Mouse (Mus musculus) E14TG2a.4 (cell line): ENCODE measurements around the gene Tor1aip1.
A peak's percentile ranks its signal among the peaks of the same experiment; 100 is the strongest.

Experiments used
- H3K27me3 ChIP-seq: 2 replicates; pipeline ENCODE4 v1.6.1; 2014; ENCODE audit warnings: low read length, control low read depth; ENCODE audit not compliant: insufficient read depth
- H3K36me3 ChIP-seq: 2 replicates; pipeline ENCODE4 v1.6.1; 2014; ENCODE audit warnings: low read length, control low read depth; ENCODE audit not compliant: insufficient read depth
- H3K4me1 ChIP-seq: replicated peaks from 2 replicates; pipeline ENCODE4 v1.6.1; 2014; ENCODE audit warnings: low read depth, low read length, control low read depth
- H3K4me3 ChIP-seq: replicated peaks from 2 replicates; pipeline ENCODE4 v1.5.1; 2014; ENCODE audit warnings: mild to moderate bottlenecking, low read length
- H3K9me3 ChIP-seq: 2 replicates; pipeline ENCODE4 v1.6.1; 2014; ENCODE audit warnings: low read length, control low read depth
- CTCF ChIP-seq: conservative IDR thresholded peaks from 2 replicates; pipeline ENCODE4 v1.5.1; 2014; ENCODE audit warnings: low read length
- NANOG ChIP-seq: IDR thresholded peaks from 2 replicates; pipeline ENCODE4 v1.6.1; 2014; ENCODE audit warnings: borderline replicate concordance, low read length, mixed read lengths
- POU5F1 ChIP-seq: IDR thresholded peaks from 2 replicates; pipeline ENCODE4 v1.6.1; 2014; ENCODE audit warnings: low read length, borderline replicate concordance

Gene Tor1aip1

GRCm38 (mm10) chr1:155990391-155990790 lies 45.9 kb downstream of the Tor1aip1 start:
- H3K4me3 ChIP-seq = no peak overlapping the region
- no peaks in the 10 kb centered on the region for H3K4me1 ChIP-seq
- no peaks in the 10 kb centered on the region for H3K9me3 ChIP-seq
- no peaks in the 10 kb centered on the region for H3K36me3 ChIP-seq
- no peaks in the 10 kb centered on the region for H3K27me3 ChIP-seq
- no peak for TF ChIP-seq NANOG
- no peak for TF ChIP-seq CTCF
- TF ChIP-seq POU5F1 = no peak

GRCm38 (mm10) chr1:155989387-155989786 lies 46.9 kb downstream of the Tor1aip1 start:
- no peaks in the 10 kb centered on the region for H3K36me3 ChIP-seq
- H3K4me3 ChIP-seq = no peak overlapping the region

GRCm38 (mm10) chr1:155987625-155988024 lies 48.7 kb downstream of the Tor1aip1 start:
- H3K4me1 ChIP-seq = peaks cover 5% of the 10 kb centered on the region; the same call in 1 of the 2 replicates
- no peaks in the 10 kb centered on the region for H3K9me3 ChIP-seq
- H3K27me3 ChIP-seq = no peaks in the 10 kb centered on the region
- H3K4me3 ChIP-seq = no peak overlapping the region
- no peaks in the 10 kb centered on the region for H3K36me3 ChIP-seq
- no peak for TF ChIP-seq POU5F1
- TF ChIP-seq NANOG = no peak
- no peak for TF ChIP-seq CTCF

More at GRCm38 (mm10) chr1:155989387-155989786, 46.9 kb downstream of the Tor1aip1 start:
- no peaks in the 10 kb centered on the region for H3K4me1 ChIP-seq
- no peak for TF ChIP-seq CTCF
- TF ChIP-seq POU5F1 = no peak
- TF ChIP-seq NANOG = no peak
- H3K9me3 ChIP-seq = no peaks in the 10 kb centered on the region
- no peaks in the 10 kb centered on the region for H3K27me3 ChIP-seq

- Histone ChIP-seq H3K4me1 (peaks cover 17% of the 10 kb centered on the region), H3K36me3 (no peaks in the 10 kb centered on the region), H3K4me3 (no peak overlapping the region), H3K9me3 (no peaks in the 10 kb centered on the region), H3K27me3 (no peaks in the 10 kb centered on the region)
- TF ChIP-seq NANOG = no peak
- TF ChIP-seq POU5F1 = no peak
- no peak for TF ChIP-seq CTCF
Observed at GRCm38 (mm10) chr1:155974931-155975330, 61.3 kb downstream of the Tor1aip1 start.

GRCm38 (mm10) chr1:155973719-155974379 lies 62.4 kb downstream of the Tor1aip1 start:
- no peak for TF ChIP-seq NANOG
- no peak for TF ChIP-seq POU5F1
- no peak for TF ChIP-seq CTCF
- H3K27me3 ChIP-seq = no peaks in the 10 kb centered on the region
- H3K4me3 ChIP-seq = peak overlapping the region; percentile 98
- H3K36me3 ChIP-seq = no peaks in the 10 kb centered on the region
- no peaks in the 10 kb centered on the region for H3K9me3 ChIP-seq
- H3K4me1 ChIP-seq = peaks cover 17% of the 10 kb centered on the region

GRCm38 (mm10) chr1:155973068-155973718 lies 63.1 kb downstream of the Tor1aip1 start, which contains the start of gene Cep350:
Cep350 (minus strand) TSS chr1:155973255.
- no peaks in the 10 kb centered on the region for H3K27me3 ChIP-seq
- no peak for TF ChIP-seq NANOG
- no peaks in the 10 kb centered on the region for H3K36me3 ChIP-seq
- no peaks in the 10 kb centered on the region for H3K9me3 ChIP-seq
- H3K4me3 ChIP-seq = peak within 1 kb of the TSS; percentile 98
- H3K4me1 ChIP-seq = peaks cover 17% of the 10 kb centered on the region

GRCm38 (mm10) chr1:155972146-155973067 lies 63.9 kb downstream of the Tor1aip1 start:
- Histone ChIP-seq H3K9me3 (no peaks in the 10 kb centered on the region), H3K4me3 (peak overlapping the region; percentile 98), H3K4me1 (peaks cover 17% of the 10 kb centered on the region), H3K27me3 (no peaks in the 10 kb centered on the region), H3K36me3 (no peaks in the 10 kb centered on the region)
- no peak for TF ChIP-seq NANOG
- no peak for TF ChIP-seq POU5F1
- no peak for TF ChIP-seq CTCF
